Mouse (Mus musculus) central nervous system, embryonic 11.5 days (tissue): ENCODE measurements around the gene 2810408A11Rik. TPM values are rescaled to one million over a fixed set of nuclear protein-coding genes. Genes with fewer than 3 reads are reported as not detected.

Experiments
- polyA plus RNA-seq: library from polyadenylated mRNA; depleted of rRNA; stranded (reverse); fragments of >200 nt; gene quantifications from 2 replicates; pipeline ENCODE4 v1.2.3, GENCODE M21; 2012; rRNA removed

The 2810408A11Rik gene
- 10.4 and 14.1 TPM in 2 replicates for polyA plus RNA-seq

GRCm38 (mm10) chr11:69900471-69901405 lies at the start of gene 2810408A11Rik, which contains the start of gene Neurl4:
TSS of gene 2810408A11Rik (minus strand) at chr11:69900987.
TSS of gene Neurl4 (plus strand) at chr11:69901072.

GRCm38 (mm10) chr11:69948066-69948762 lies 47.4 kb upstream of the 2810408A11Rik start, which contains the start of gene Slc2a4:
TSS of gene Slc2a4 (minus strand) at chr11:69948188.

GRCm38 (mm10) chr11:69935137-69935879 lies 34.5 kb upstream of the 2810408A11Rik start, which contains the start of gene Ybx2:
TSS of gene Ybx2 (plus strand) at chr11:69935796.

GRCm38 (mm10) chr11:69921114-69922011 lies 20.6 kb upstream of the 2810408A11Rik start, which contains the start of gene Eif5a:
TSS of gene Eif5a (minus strand) at chr11:69921958.

GRCm38 (mm10) chr11:69913554-69914371 lies 13.0 kb upstream of the 2810408A11Rik start, which contains the start of gene Gps2:
TSS of gene Gps2 (plus strand) at chr11:69913888.

GRCm38 (mm10) chr11:69895291-69895690 lies 5.5 kb downstream of the 2810408A11Rik start, which contains the start of gene Acap1:
TSS of gene Acap1 (minus strand) at chr11:69895539.

GRCm38 (mm10) chr11:69880853-69881603 lies 19.8 kb downstream of the 2810408A11Rik start, which contains the start of gene Kctd11:
TSS of gene Kctd11 (minus strand) at chr11:69881406.

GRCm38 (mm10) chr11:69877878-69878277 lies 22.9 kb downstream of the 2810408A11Rik start, which contains the start of gene Tmem95:
TSS of gene Tmem95 (minus strand) at chr11:69878018.

GRCm38 (mm10) chr11:69858113-69858998 lies 42.4 kb downstream of the 2810408A11Rik start, which contains the start of gene Tnk1:
TSS of gene Tnk1 (minus strand) at chr11:69858730.

Other genes with a start within 250 kb of the 2810408A11Rik start
- gene Sox15, start 245.7 kb downstream of the 2810408A11Rik start, polyA plus RNA-seq, result 0.12 and 0.22 TPM in 2 replicates
- gene Mpdu1, start 238.3 kb downstream of the 2810408A11Rik start, polyA plus RNA-seq, result 97.0 and 101 TPM in 2 replicates
- 4.7 and 9.4 TPM in 2 replicates for gene Cd68, start 234.8 kb downstream of the 2810408A11Rik start, polyA plus RNA-seq
- 1,301 and 1,419 TPM in 2 replicates for gene Eif4a1, start 228.6 kb downstream of the 2810408A11Rik start, polyA plus RNA-seq
- gene Senp3, start 218.9 kb downstream of the 2810408A11Rik start, polyA plus RNA-seq, result 92.5 and 186 TPM in 2 replicates
- 0.29 and 0.97 TPM in 2 replicates for gene Tnfsf13, start 215.2 kb downstream of the 2810408A11Rik start, polyA plus RNA-seq
- gene Tnfsf12, start 205.1 kb downstream of the 2810408A11Rik start, polyA plus RNA-seq, result 4.4 and 4.9 TPM in 2 replicates
- gene Tnfsfm13, start 204.9 kb downstream of the 2810408A11Rik start, polyA plus RNA-seq, result 1.7 and 2.3 TPM in 2 replicates
- gene Polr2a, start 142.3 kb downstream of the 2810408A11Rik start, polyA plus RNA-seq, result 48.6 and 79.6 TPM in 2 replicates
- 0.16 and 0.30 TPM in 2 replicates for gene Slc35g3, start 139.0 kb downstream of the 2810408A11Rik start, polyA plus RNA-seq
- 4.7 and 5.0 TPM in 2 replicates for gene Zbtb4, start 135.1 kb downstream of the 2810408A11Rik start, polyA plus RNA-seq
- gene Chrnb1, start 105.0 kb downstream of the 2810408A11Rik start, polyA plus RNA-seq, result 1.7 and 15.7 TPM in 2 replicates
- gene Fgf11, start 99.1 kb downstream of the 2810408A11Rik start, polyA plus RNA-seq, result 4.7 and 7.5 TPM in 2 replicates
- 0.19 and 0.27 TPM in 2 replicates for gene Tmem102, start 95.4 kb downstream of the 2810408A11Rik start, polyA plus RNA-seq
- gene Gm39566, start 85.7 kb downstream of the 2810408A11Rik start, polyA plus RNA-seq, result not detected in 2 replicates
- not detected in 2 replicates for gene Spem2, start 82.5 kb downstream of the 2810408A11Rik start, polyA plus RNA-seq
- gene Spem1, start 78.8 kb downstream of the 2810408A11Rik start, polyA plus RNA-seq, result 0.80 and 0.86 TPM in 2 replicates
- 70.3 and 84.9 TPM in 2 replicates for gene Nlgn2, start 63.2 kb downstream of the 2810408A11Rik start, polyA plus RNA-seq
- gene Tmem256, start 62.5 kb downstream of the 2810408A11Rik start, polyA plus RNA-seq, result 137 and 187 TPM in 2 replicates
- 60.2 and 99.9 TPM in 2 replicates for gene Plscr3, start 54.6 kb downstream of the 2810408A11Rik start, polyA plus RNA-seq
- 0.25 and 0.65 TPM in 2 replicates for gene Tnk1, start 42.3 kb downstream of the 2810408A11Rik start, polyA plus RNA-seq
- not detected in 2 replicates for gene Tmem95, start 23.0 kb downstream of the 2810408A11Rik start, polyA plus RNA-seq
- gene Kctd11, start 19.6 kb downstream of the 2810408A11Rik start, polyA plus RNA-seq, result 2.3 and 2.9 TPM in 2 replicates
- gene Acap1, start 5.4 kb downstream of the 2810408A11Rik start, polyA plus RNA-seq, result 2.0 and 2.4 TPM in 2 replicates
- gene Neurl4, start 85 bp upstream of the 2810408A11Rik start, polyA plus RNA-seq, result 86.7 and 121 TPM in 2 replicates
- gene Gps2, start 12.9 kb upstream of the 2810408A11Rik start, polyA plus RNA-seq, result 71.0 and 88.1 TPM in 2 replicates
- gene Eif5a, start 21.0 kb upstream of the 2810408A11Rik start, polyA plus RNA-seq, result 1,164 and 1,181 TPM in 2 replicates
- gene Ybx2, start 34.8 kb upstream of the 2810408A11Rik start, polyA plus RNA-seq, result 23.1 and 36.5 TPM in 2 replicates
- gene Slc2a4, start 47.2 kb upstream of the 2810408A11Rik start, polyA plus RNA-seq, result 10.3 and 24.4 TPM in 2 replicates
- 2.3 and 5.7 TPM in 2 replicates for gene Cldn7, start 63.8 kb upstream of the 2810408A11Rik start, polyA plus RNA-seq
- 88.4 and 139 TPM in 2 replicates for gene Ctdnep1, start 80.2 kb upstream of the 2810408A11Rik start, polyA plus RNA-seq
- 112 and 147 TPM in 2 replicates for gene Elp5, start 81.5 kb upstream of the 2810408A11Rik start, polyA plus RNA-seq
- 303 and 380 TPM in 2 replicates for gene Gabarap, start 90.2 kb upstream of the 2810408A11Rik start, polyA plus RNA-seq
- gene Phf23, start 94.8 kb upstream of the 2810408A11Rik start, polyA plus RNA-seq, result 66.5 and 98.1 TPM in 2 replicates
- gene Dvl2, start 99.6 kb upstream of the 2810408A11Rik start, polyA plus RNA-seq, result 32.7 and 40.0 TPM in 2 replicates
- gene Acadvl, start 114.4 kb upstream of the 2810408A11Rik start, polyA plus RNA-seq, result 32.6 and 38.6 TPM in 2 replicates
- gene Dlg4, start 116.0 kb upstream of the 2810408A11Rik start, polyA plus RNA-seq, result 71.2 and 101 TPM in 2 replicates
- gene Asgr1, start 153.1 kb upstream of the 2810408A11Rik start, polyA plus RNA-seq, result 1.4 TPM in 2 replicates
- gene Asgr2, start 191.7 kb upstream of the 2810408A11Rik start, polyA plus RNA-seq, result 0.49 and 0.56 TPM in 2 replicates
- gene Mgl2, start 229.3 kb upstream of the 2810408A11Rik start, polyA plus RNA-seq, result 0.19 and 0.31 TPM in 2 replicates